Mouse (Mus musculus): ENCODE data around the gene 1110032A03Rik. TPM values are rescaled to one million over a fixed set of nuclear protein-coding genes. Genes with fewer than 3 reads are reported as not detected.

The 1110032A03Rik gene
- 1,021 TPM for polyA plus RNA-seq (2014; fragmentation: Illumina TruSeq; extraction: RNeasy Lipid Tissue Mini Kit (QIAGEN cat#74804); ENCODE audit: low read depth, low replicate concordance)

GRCm38 (mm10) chr9:50774991-50775612 lies at the start of gene 1110032A03Rik, which contains the start of gene Alg9:
1110032A03Rik (minus strand) TSS chr9:50775520.
Alg9 (plus strand) TSS chr9:50775019.

DNA sequence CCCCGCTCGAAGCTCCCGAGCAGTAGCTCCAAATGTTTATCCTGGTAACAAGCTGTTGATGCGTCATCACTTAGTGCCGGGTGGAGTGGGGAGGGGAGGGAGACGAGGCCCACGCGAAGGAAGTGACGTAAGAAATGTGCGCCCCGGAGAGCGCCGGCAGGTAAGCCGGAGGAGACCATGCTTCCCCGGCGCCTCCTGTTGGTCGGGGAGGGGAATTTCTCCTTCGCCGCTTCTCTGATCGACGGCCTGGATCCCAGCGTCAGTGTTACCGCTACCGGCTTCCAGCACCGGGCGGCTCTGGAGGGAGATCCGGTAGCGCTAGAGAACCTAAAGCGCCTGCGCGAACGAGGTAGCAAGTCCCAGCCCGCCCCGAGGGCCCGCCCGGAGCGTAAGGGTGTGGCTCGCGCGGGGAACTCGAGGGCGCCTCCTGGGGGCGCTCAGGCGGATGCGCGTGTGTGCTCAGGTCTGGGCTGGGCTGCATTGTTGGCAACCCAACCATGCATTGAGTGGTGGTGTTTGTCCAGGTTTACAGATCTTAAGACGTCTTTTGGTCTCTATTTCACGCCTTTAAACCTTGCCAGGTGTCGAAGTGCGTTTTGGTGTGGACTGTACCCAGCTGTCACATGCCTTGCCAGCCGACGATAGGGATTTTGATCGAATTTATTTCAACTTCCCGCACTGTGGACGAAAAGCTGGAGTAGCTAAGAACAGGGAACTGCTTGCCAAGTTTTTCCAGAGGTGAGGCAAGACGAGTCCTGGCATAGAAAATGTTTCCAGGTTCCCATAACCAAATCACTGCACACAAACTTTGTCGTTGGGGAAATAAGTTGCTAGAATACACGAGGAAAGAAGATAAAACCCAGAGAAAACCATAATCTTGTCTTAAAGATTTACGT lies 7.0 kb downstream of the 1110032A03Rik start, which contains the start of gene Fdxacb1:
Gene Fdxacb1 (plus strand): TSS at position 130 of the 896 bp plus-strand sequence.

DNA sequence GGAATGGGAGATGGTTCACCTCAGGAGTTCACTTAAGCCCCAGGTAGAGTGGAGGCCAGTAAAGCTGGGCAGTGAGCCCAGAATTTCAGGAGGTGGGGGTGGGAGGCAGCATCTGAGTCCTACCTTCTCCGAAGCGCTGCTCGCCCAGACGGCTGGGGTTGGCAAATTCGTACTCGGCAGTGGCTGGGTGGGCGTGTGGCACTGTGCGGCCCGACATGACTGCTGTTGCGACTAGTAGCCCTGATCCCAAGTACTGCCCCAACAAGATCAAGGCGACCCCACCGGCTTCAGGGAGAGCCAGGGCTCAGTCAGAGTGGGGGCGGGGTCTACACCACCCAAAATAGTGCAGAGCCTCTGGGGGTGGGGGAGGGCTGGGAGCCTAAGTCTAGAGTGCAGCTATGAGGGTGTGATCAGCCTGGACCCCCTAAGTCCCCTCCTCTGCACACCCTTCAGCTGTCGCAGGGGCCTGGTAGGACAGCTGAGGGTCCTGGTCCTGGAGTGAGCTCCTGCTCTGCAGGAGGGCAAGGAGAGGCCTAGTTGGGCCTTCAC lies 23.2 kb downstream of the 1110032A03Rik start, which contains the start of gene Hspb2:
Gene Hspb2 (minus strand): TSS at position 301 of the 549 bp plus-strand sequence.

GRCm38 (mm10) chr9:50751323-50751722 lies 24.0 kb downstream of the 1110032A03Rik start, which contains the start of gene Cryab:
Cryab (plus strand) TSS chr9:50751325.

GRCm38 (mm10) chr9:50746214-50746677 lies 29.1 kb downstream of the 1110032A03Rik start, which contains the start of gene 2310030G06Rik:
2310030G06Rik (minus strand) TSS chr9:50746536.

GRCm38 (mm10) chr9:50738914-50739870 lies 36.1 kb downstream of the 1110032A03Rik start, which contains the start of gene Dixdc1:
Dixdc1 (minus strand) TSS chr9:50739517.

Other genes starting within 250 kb of the 1110032A03Rik start
- gene Pts, start 246.8 kb downstream of the 1110032A03Rik start, polyA plus RNA-seq (2014; fragmentation: Illumina TruSeq; extraction: RNeasy Lipid Tissue Mini Kit (QIAGEN cat#74804); ENCODE audit: low read depth, low replicate concordance) = 24.8 TPM
- 7.0 TPM for gene Il18, start 220.7 kb downstream of the 1110032A03Rik start, polyA plus RNA-seq (2014; fragmentation: Illumina TruSeq; extraction: RNeasy Lipid Tissue Mini Kit (QIAGEN cat#74804); ENCODE audit: low read depth, low replicate concordance)
- 1.7 TPM for gene Bco2, start 220.3 kb downstream of the 1110032A03Rik start, polyA plus RNA-seq (2014; fragmentation: Illumina TruSeq; extraction: RNeasy Lipid Tissue Mini Kit (QIAGEN cat#74804); ENCODE audit: low read depth, low replicate concordance)
- gene Tex12, start 214.2 kb downstream of the 1110032A03Rik start, polyA plus RNA-seq (2014; fragmentation: Illumina TruSeq; extraction: RNeasy Lipid Tissue Mini Kit (QIAGEN cat#74804); ENCODE audit: low read depth, low replicate concordance) = 102 TPM
- gene Sdhd, start 171.7 kb downstream of the 1110032A03Rik start, polyA plus RNA-seq (2014; fragmentation: Illumina TruSeq; extraction: RNeasy Lipid Tissue Mini Kit (QIAGEN cat#74804); ENCODE audit: low read depth, low replicate concordance) = 60.8 TPM
- gene Timm8b, start 171.6 kb downstream of the 1110032A03Rik start, polyA plus RNA-seq (2014; fragmentation: Illumina TruSeq; extraction: RNeasy Lipid Tissue Mini Kit (QIAGEN cat#74804); ENCODE audit: low read depth, low replicate concordance) = 229 TPM
- 122 TPM for gene Pih1d2, start 158.2 kb downstream of the 1110032A03Rik start, polyA plus RNA-seq (2014; fragmentation: Illumina TruSeq; extraction: RNeasy Lipid Tissue Mini Kit (QIAGEN cat#74804); ENCODE audit: low read depth, low replicate concordance)
- 58.4 TPM for gene Nkapd1, start 158.1 kb downstream of the 1110032A03Rik start, polyA plus RNA-seq (2014; fragmentation: Illumina TruSeq; extraction: RNeasy Lipid Tissue Mini Kit (QIAGEN cat#74804); ENCODE audit: low read depth, low replicate concordance)
- gene Dlat, start 115.7 kb downstream of the 1110032A03Rik start, polyA plus RNA-seq (2014; fragmentation: Illumina TruSeq; extraction: RNeasy Lipid Tissue Mini Kit (QIAGEN cat#74804); ENCODE audit: low read depth, low replicate concordance) = 146 TPM
- gene Dixdc1, start 36.0 kb downstream of the 1110032A03Rik start, polyA plus RNA-seq (2014; fragmentation: Illumina TruSeq; extraction: RNeasy Lipid Tissue Mini Kit (QIAGEN cat#74804); ENCODE audit: low read depth, low replicate concordance) = 26.9 TPM
- 2.8 TPM for gene 2310030G06Rik, start 29.0 kb downstream of the 1110032A03Rik start, polyA plus RNA-seq (2014; fragmentation: Illumina TruSeq; extraction: RNeasy Lipid Tissue Mini Kit (QIAGEN cat#74804); ENCODE audit: low read depth, low replicate concordance)
- 0.59 TPM for gene Cryab, start 24.2 kb downstream of the 1110032A03Rik start, polyA plus RNA-seq (2014; fragmentation: Illumina TruSeq; extraction: RNeasy Lipid Tissue Mini Kit (QIAGEN cat#74804); ENCODE audit: low read depth, low replicate concordance)
- not detected for gene Hspb2, start 23.2 kb downstream of the 1110032A03Rik start, polyA plus RNA-seq (2014; fragmentation: Illumina TruSeq; extraction: RNeasy Lipid Tissue Mini Kit (QIAGEN cat#74804); ENCODE audit: low read depth, low replicate concordance)
- 6.0 TPM for gene Fdxacb1, start 7.3 kb downstream of the 1110032A03Rik start, polyA plus RNA-seq (2014; fragmentation: Illumina TruSeq; extraction: RNeasy Lipid Tissue Mini Kit (QIAGEN cat#74804); ENCODE audit: low read depth, low replicate concordance)
- gene Alg9, start 501 bp downstream of the 1110032A03Rik start, polyA plus RNA-seq (2014; fragmentation: Illumina TruSeq; extraction: RNeasy Lipid Tissue Mini Kit (QIAGEN cat#74804); ENCODE audit: low read depth, low replicate concordance) = 18.6 TPM
- 126 TPM for gene Ppp2r1b, start 69.8 kb upstream of the 1110032A03Rik start, polyA plus RNA-seq (2014; fragmentation: Illumina TruSeq; extraction: RNeasy Lipid Tissue Mini Kit (QIAGEN cat#74804); ENCODE audit: low read depth, low replicate concordance)
- gene Sik2, start 233.6 kb upstream of the 1110032A03Rik start, polyA plus RNA-seq (2014; fragmentation: Illumina TruSeq; extraction: RNeasy Lipid Tissue Mini Kit (QIAGEN cat#74804); ENCODE audit: low read depth, low replicate concordance) = 28.5 TPM

Measured in testis, adult 10 weeks (tissue).